Mouse (Mus musculus): ENCODE data around the gene Dner. TPM values are rescaled to one million over a fixed set of nuclear protein-coding genes. Genes with fewer than 3 reads are reported as not detected.

Gene Dner
- polyA plus RNA-seq, 1 experiment from 2014 or later, result 6.4 TPM

DNA sequence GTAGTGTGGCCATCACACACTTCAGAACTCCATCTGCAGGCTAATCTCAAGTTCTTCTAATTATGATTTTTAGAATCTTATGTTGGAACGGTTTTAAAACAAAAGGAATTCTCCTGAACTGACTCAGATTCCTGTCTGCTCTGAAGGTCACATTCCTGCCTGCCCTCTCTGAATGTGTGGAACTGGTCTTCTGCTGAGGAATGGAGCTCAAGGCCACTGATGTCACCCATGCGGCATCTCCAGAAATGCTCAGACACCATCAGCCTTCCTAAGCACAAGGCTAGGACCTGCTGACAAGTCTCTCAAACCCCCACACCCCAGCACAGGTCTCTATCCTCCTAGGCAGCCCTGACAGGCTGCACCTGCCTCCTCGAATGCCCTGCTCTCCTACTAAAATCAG is 182.8 kb downstream of the Dner start:
- no peak overlapping the region for H3K9ac ChIP-seq
- no peak overlapping the region for H3K4me2 ChIP-seq (replicated peaks)
- no peak overlapping the region for H3K4me3 ChIP-seq
- ATAC-seq (ENCODE audit: low FRiP score, low read depth), result no peak
- 73% methylated on average over 3 of the region's 3 CpGs for WGBS
- H3K27me3 ChIP-seq, result no peaks in the 10 kb centered on the region
- no peaks in the 10 kb centered on the region for H3K36me3 ChIP-seq
- no peak overlapping the region for H3K27ac ChIP-seq
- H3K4me1 ChIP-seq, result no peaks in the 10 kb centered on the region
- H3K9me3 ChIP-seq, result no peaks in the 10 kb centered on the region

DNA sequence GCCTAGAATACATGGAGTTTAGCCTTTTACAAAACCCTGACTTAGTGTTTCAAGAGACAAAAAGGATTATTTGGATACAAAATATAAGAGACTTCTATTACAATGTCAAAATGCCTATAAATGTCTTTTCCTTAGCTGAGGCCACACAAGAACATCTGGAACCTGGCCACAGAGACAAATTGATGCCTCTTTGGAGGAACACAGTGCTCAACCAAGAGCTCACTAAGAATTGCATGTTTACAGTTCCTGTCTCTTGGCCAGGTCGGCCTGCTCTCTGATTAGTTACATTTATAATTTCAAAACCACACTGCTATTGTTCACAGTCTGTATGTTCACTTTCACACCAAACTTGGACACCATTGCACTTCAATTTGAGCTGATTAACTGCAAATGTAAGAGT is 187.5 kb downstream of the Dner start:
- Histone ChIP-seq H3K9ac (no peak overlapping the region), H3K27me3 (no peaks in the 10 kb centered on the region), H3K9me3 (no peaks in the 10 kb centered on the region), H3K36me3 (no peaks in the 10 kb centered on the region), H3K4me2 (replicated peaks) (no peak overlapping the region), H3K27ac (no peak overlapping the region), H3K4me3 (no peak overlapping the region), H3K4me1 (peaks cover 12% of the 10 kb centered on the region)
- no peak for ATAC-seq (ENCODE audit: low FRiP score, low read depth)
- 82% methylated on average over 1 of the region's 1 CpGs for WGBS

DNA sequence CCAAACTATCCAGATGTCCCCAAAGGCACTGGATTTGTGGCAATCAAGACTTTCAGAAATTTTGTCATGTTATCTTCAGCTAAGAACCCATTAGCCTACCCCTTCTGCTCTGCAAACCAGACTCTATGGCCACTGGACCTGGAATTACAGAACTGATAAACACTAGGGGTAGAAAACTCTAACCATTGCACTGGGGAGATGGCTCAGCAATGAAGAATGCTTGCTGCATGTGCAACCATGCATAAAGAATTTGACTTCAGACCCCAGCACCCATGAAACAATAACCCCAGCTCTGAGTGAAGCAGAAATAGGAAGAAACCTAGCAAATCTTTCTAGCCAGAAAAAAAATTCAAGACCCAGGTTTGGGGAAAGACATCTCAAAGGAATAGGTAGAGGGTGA is 188.5 kb downstream of the Dner start:
- no peak for ATAC-seq (ENCODE audit: low FRiP score, low read depth)
- H3K36me3 ChIP-seq, result no peaks in the 10 kb centered on the region
- H3K4me3 ChIP-seq, result no peak overlapping the region
- H3K27ac ChIP-seq, result no peak overlapping the region
- no peaks in the 10 kb centered on the region for H3K27me3 ChIP-seq
- no peaks in the 10 kb centered on the region for H3K9me3 ChIP-seq
- no peak overlapping the region for H3K9ac ChIP-seq
- peaks cover 12% of the 10 kb centered on the region for H3K4me1 ChIP-seq
- H3K4me2 ChIP-seq (replicated peaks), result no peak overlapping the region

DNA sequence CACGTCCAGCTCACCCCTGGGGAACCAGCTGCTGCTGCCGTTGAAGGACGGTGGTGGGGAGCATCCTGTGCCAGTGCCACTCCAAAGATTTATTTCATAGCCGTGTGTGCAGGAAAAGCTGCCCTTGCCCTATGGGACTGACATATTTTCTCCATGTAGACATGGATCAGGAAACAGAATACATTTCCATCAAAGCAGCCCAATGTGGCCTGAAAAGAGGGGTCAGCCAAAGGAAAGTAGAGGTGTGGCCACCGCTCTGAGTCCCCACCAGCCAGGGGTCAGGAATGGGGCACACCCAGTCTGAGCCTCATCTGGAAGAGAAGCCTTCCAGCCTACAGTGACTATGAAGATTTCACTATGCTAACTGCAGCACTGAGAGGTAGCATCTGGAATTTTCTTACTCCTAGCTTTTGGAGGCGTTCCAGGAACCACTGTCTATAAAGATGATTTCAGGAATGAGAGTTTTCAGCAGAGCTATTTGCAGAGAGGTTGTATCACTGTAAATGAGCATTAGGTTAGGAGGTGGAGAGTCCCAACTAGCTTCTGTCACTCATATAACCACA is 189.0 kb downstream of the Dner start:
- 33% methylated on average over 6 of the region's 6 CpGs for WGBS
- Histone ChIP-seq H3K4me2 (replicated peaks) (no peak overlapping the region), H3K36me3 (no peaks in the 10 kb centered on the region), H3K4me1 (peaks cover 12% of the 10 kb centered on the region), H3K27me3 (no peaks in the 10 kb centered on the region), H3K9ac (no peak overlapping the region), H3K27ac (no peak overlapping the region), H3K4me3 (no peak overlapping the region), H3K9me3 (no peaks in the 10 kb centered on the region)
- ATAC-seq (ENCODE audit: low FRiP score, low read depth), result peak; percentile 88

DNA sequence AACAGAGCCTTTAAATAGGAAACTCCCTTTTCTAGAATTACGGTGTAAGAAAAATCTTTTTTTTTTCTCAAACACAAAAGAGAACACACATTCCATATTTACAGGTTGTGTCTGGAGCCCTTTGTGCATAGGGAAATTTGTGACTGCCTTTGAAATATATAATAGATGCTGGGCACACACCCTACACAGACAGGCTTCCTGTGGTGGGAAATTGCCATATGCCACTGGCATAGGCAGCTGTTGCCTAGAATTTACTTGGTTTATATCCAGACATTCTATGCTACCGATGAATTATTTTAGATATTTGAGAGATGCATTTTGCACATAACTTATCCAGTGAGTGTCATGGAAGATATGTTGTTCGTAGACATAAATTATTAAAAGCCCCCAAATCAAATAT is 195.3 kb downstream of the Dner start:
- H3K27ac ChIP-seq, result no peak overlapping the region
- WGBS, result 87% methylated on average over 3 of the region's 3 CpGs
- no peak for ATAC-seq (ENCODE audit: low FRiP score, low read depth)
- no peak overlapping the region for H3K9ac ChIP-seq
- H3K36me3 ChIP-seq, result no peaks in the 10 kb centered on the region
- H3K27me3 ChIP-seq, result no peaks in the 10 kb centered on the region
- no peak overlapping the region for H3K4me2 ChIP-seq (replicated peaks)
- H3K9me3 ChIP-seq, result no peaks in the 10 kb centered on the region
- no peaks in the 10 kb centered on the region for H3K4me1 ChIP-seq
- H3K4me3 ChIP-seq, result no peak overlapping the region

DNA sequence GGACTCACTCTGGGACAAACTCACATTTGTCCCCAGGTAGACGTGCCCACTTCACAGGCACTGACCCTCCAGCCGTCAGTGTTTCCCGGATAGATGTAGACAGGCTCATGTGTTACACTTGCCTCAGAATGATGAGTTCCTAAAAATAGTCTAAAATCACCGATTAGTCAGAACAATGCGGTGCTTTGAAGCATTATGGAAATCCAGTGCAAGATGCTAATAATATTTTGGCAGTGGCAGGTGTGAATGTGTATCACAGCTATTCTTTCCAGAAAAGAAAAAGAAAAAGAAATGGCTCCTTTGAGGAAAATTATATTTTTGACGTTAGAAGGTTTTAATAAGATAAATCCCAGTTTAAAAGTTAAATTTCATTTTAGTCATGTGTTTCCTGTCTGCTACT is 204.3 kb downstream of the Dner start:
- Histone ChIP-seq H3K4me1 (no peaks in the 10 kb centered on the region), H3K36me3 (no peaks in the 10 kb centered on the region), H3K27ac (no peak overlapping the region), H3K9ac (no peak overlapping the region), H3K4me3 (no peak overlapping the region), H3K4me2 (replicated peaks) (no peak overlapping the region), H3K27me3 (0 out of 2 replicates have a peak, but pooled peaks cover 4% of the 10 kb centered on the region), H3K9me3 (no peaks in the 10 kb centered on the region)
- WGBS, result 79% methylated on average over 6 of the region's 6 CpGs
- ATAC-seq (ENCODE audit: low FRiP score, low read depth), result no peak

DNA sequence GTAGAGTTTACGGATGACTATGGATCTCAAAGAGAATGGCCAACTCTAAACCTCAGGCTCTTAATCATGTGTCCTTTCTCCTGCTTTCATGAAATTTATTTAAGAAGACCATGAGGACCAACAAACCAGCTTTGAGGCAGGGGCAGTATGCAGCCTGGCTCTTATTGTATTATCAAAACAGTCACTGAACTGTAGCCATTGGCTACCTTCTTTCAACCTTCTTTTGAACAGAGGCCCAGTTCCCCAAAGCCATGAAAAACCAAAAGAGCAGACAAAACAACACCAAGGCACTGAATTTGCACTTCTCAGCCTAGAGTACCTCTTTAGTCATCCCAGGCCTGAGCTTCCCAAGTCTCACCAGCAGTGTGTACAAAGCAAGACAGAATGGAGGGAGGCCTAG is 207.5 kb downstream of the Dner start:
- Histone ChIP-seq H3K4me2 (replicated peaks) (no peak overlapping the region), H3K36me3 (no peaks in the 10 kb centered on the region), H3K27me3 (0 out of 2 replicates have a peak, but pooled peaks cover 4% of the 10 kb centered on the region), H3K4me1 (no peaks in the 10 kb centered on the region), H3K27ac (no peak overlapping the region), H3K9ac (no peak overlapping the region), H3K9me3 (no peaks in the 10 kb centered on the region), H3K4me3 (no peak overlapping the region)
- no peak for ATAC-seq (ENCODE audit: low FRiP score, low read depth)
- 82% methylated on average over 1 of the region's 1 CpGs for WGBS

DNA sequence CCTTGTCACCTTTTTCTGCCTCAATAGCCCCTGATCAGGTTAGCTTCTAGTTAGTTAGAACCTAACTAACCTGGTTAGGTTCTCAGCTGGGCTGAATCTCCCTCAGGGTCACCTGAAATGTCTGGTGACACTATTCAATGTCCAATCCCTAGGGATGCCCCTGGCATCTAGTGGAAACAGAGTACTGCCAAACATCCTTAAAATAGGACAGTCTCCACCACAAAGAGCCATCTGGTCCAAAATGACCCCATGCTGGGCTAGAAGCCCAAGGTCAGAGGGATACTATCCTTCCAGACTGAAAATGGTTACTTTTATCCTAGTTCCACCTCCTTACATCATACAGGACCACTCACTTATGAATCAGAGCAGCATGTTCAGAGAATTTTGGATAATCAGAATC is 211.0 kb downstream of the Dner start:
- Histone ChIP-seq H3K27ac (no peak overlapping the region), H3K27me3 (0 out of 2 replicates have a peak, but pooled peaks cover 4% of the 10 kb centered on the region)

DNA sequence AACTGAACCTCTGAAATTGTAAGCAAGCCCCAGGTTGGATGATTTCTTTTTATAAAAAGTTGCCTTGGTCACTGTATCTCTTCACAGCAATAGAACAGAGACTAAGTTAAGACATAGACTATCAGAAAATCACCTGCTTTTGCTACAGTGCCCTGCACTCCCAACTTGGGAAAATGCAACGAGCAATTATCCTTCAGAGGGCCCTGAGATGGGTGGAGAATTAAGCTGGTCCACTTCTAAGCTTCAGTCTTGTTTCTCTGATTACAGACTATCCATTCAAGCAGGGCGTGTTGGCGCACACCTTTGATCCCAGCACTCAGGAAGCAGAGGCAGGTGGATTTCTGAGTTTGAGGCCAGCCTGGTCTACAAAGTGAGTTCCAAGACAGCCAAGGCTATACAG is 211.4 kb downstream of the Dner start:
- H3K27me3 ChIP-seq, result 0 out of 2 replicates have a peak, but pooled peaks cover 4% of the 10 kb centered on the region
- no peaks in the 10 kb centered on the region for H3K9me3 ChIP-seq
- no peak overlapping the region for H3K27ac ChIP-seq
- no peaks in the 10 kb centered on the region for H3K4me1 ChIP-seq
- no peak for ATAC-seq (ENCODE audit: low FRiP score, low read depth)
- 84% methylated on average over 3 of the region's 3 CpGs for WGBS
- H3K36me3 ChIP-seq, result no peaks in the 10 kb centered on the region
- H3K4me3 ChIP-seq, result no peak overlapping the region
- no peak overlapping the region for H3K4me2 ChIP-seq (replicated peaks)
- no peak overlapping the region for H3K9ac ChIP-seq

More for the DNA sequence above, 211.0 kb downstream of the Dner start:
- no peaks in the 10 kb centered on the region for H3K36me3 ChIP-seq
- H3K4me3 ChIP-seq, result no peak overlapping the region
- no peak for ATAC-seq (ENCODE audit: low FRiP score, low read depth)
- H3K9me3 ChIP-seq, result no peaks in the 10 kb centered on the region
- H3K4me2 ChIP-seq (replicated peaks), result no peak overlapping the region
- H3K9ac ChIP-seq, result no peak overlapping the region
- H3K4me1 ChIP-seq, result no peaks in the 10 kb centered on the region

DNA sequence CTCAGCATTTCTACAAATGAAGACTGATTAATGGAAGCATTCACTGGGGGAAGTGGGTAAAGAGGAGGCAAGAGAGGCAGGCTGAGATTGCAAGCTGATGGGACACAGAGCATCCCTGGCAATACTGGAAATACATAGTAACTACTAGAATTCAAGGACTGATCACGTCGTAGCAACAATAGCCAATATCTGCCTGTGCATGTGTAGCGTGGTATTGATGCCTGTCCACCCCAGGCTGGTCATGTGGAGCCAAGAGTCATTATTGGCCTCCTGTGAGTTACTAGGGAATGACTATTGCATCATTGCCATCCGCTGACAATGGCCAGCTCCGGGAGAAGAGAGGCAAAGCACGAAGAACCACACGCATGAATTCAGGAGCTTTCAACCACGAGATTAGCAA is 216.0 kb downstream of the Dner start:
- Histone ChIP-seq H3K9ac (no peak overlapping the region), H3K27ac (no peak overlapping the region), H3K9me3 (no peaks in the 10 kb centered on the region), H3K27me3 (no peaks in the 10 kb centered on the region), H3K4me2 (replicated peaks) (no peak overlapping the region), H3K36me3 (no peaks in the 10 kb centered on the region), H3K4me3 (no peak overlapping the region), H3K4me1 (no peaks in the 10 kb centered on the region)
- ATAC-seq (ENCODE audit: low FRiP score, low read depth), result no peak
- 91% methylated on average over 8 of the region's 8 CpGs for WGBS

DNA sequence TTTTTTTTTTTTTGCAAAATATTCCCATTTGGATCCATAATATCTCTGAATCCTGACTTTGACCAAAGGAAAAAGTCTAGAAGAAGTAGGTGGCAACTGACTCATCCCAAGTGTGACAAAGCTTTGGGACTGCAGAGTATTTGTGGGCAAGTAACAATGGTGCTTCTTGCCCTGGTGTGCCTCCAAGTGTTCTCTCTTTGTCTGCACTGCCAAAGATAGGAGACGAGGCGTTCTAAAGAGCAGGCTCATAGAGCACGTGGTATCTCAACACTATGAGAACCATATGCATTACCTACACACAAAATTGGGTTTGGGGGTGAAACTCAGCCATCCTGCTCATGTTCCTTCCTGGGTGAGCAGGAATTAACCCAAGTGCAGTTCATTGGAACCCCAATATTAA is 221.7 kb downstream of the Dner start:
- Histone ChIP-seq H3K36me3 (no peaks in the 10 kb centered on the region), H3K9me3 (no peaks in the 10 kb centered on the region), H3K4me2 (replicated peaks) (no peak overlapping the region), H3K4me1 (no peaks in the 10 kb centered on the region), H3K27ac (no peak overlapping the region), H3K4me3 (no peak overlapping the region), H3K9ac (no peak overlapping the region), H3K27me3 (no peaks in the 10 kb centered on the region)
- 80% methylated on average over 3 of the region's 3 CpGs for WGBS
- no peak for ATAC-seq (ENCODE audit: low FRiP score, low read depth)

DNA sequence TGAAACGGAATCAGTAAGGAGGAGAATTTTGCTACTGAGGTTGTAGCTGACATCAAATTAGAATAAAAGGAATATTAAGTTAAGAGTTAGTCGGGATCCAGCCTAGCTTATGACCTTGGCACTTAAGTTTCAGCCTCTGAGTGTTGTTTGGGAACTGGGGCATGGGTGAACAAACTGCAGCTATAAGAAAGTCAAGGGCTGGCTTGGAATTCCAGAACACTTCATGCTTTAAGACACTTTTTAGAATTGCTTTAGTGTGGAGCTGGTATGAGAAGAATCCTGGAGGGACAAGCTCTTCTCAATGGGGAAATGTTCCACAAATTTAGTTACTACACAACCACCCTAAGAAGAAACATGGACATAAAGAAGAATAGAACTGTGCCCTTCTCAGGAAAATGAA is 223.8 kb downstream of the Dner start:
- no peak overlapping the region for H3K4me3 ChIP-seq
- no peaks in the 10 kb centered on the region for H3K4me1 ChIP-seq
- no peak for ATAC-seq (ENCODE audit: low FRiP score, low read depth)
- H3K9me3 ChIP-seq, result no peaks in the 10 kb centered on the region
- H3K4me2 ChIP-seq (replicated peaks), result no peak overlapping the region
- no peaks in the 10 kb centered on the region for H3K27me3 ChIP-seq
- 78% methylated on average over 2 of the region's 2 CpGs for WGBS
- H3K9ac ChIP-seq, result no peak overlapping the region
- no peak overlapping the region for H3K27ac ChIP-seq
- H3K36me3 ChIP-seq, result no peaks in the 10 kb centered on the region

DNA sequence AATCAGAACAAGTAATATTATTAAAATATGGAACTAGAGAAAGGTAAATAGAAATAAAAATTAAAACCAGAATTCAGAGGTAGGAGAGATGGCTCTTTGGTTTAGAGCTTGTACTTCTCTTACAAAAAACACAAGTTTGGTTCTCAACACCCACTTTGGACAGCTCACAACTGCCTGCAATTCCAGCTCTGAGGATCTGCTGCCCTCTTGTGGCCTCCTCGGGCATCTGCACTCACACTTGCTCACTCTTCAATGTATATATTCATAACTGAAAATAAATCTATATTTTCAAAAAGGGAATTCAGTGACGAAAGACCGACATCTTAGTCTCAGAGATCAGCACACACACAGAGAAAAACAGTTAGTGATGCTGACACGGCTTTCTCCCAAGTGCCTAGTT is 225.7 kb downstream of the Dner start:
- Histone ChIP-seq H3K27me3 (no peaks in the 10 kb centered on the region), H3K4me1 (no peaks in the 10 kb centered on the region), H3K4me2 (replicated peaks) (no peak overlapping the region), H3K36me3 (no peaks in the 10 kb centered on the region), H3K4me3 (no peak overlapping the region), H3K9ac (no peak overlapping the region), H3K27ac (no peak overlapping the region), H3K9me3 (no peaks in the 10 kb centered on the region)
- ATAC-seq (ENCODE audit: low FRiP score, low read depth), result no peak
- WGBS, result 69% methylated on average over 4 of the region's 4 CpGs

Data from limb, embryonic 13.5 days (tissue).